Mouse (Mus musculus) neural tube, embryonic 12.5 days (tissue): Measurements from ENCODE around the gene Zbtb46. TPM values are rescaled to one million over a fixed set of nuclear protein-coding genes. Genes with fewer than 3 reads are reported as not detected.
"Not testable (repeated sequence)": the region's sequence is repeated elsewhere in the genome, so short reads cannot be mapped to it uniquely, and the experiment has no call there.

Source experiments
- ATAC-seq: fragments of 200-750 bp; cut with Nextera tagmentation; 2 replicates; pipeline ENCODE4 v1.8.0; 2017; ENCODE audit warnings: low read depth, mild to moderate bottlenecking, moderate TSS enrichment, moderate library complexity; ENCODE audit not compliant: low FRiP score
- H3K27ac ChIP-seq: fragments of 300-500 bp; sonication (generic); 2 replicates; pipeline ENCODE4 v1.5.1; 2016
- H3K27me3 ChIP-seq: fragments of 300-500 bp; sonication (generic); replicated peaks from 2 replicates; pipeline ENCODE4 v1.6.1; 2016; ENCODE audit warnings: mild to moderate bottlenecking
- H3K36me3 ChIP-seq: fragments of 300-500 bp; sonication (generic); 2 replicates; pipeline ENCODE4 v1.6.1; 2016; ENCODE audit warnings: mild to moderate bottlenecking
- H3K4me1 ChIP-seq: fragments of 300-500 bp; sonication (generic); 2 replicates; pipeline ENCODE4 v1.6.1; 2016
- H3K4me2 ChIP-seq: fragments of 300-500 bp; sonication (generic); replicated peaks from 2 replicates; pipeline ENCODE4 v1.6.1; 2016; ENCODE audit warnings: mild to moderate bottlenecking
- H3K4me3 ChIP-seq: fragments of 300-500 bp; sonication (generic); 2 replicates; pipeline ENCODE4 v1.5.1; 2016
- H3K9ac ChIP-seq: fragments of 300-500 bp; sonication (generic); 2 replicates; pipeline ENCODE4 v1.6.1; 2016; ENCODE audit warnings: mild to moderate bottlenecking
- H3K9me3 ChIP-seq: fragments of 300-500 bp; sonication (generic); 2 replicates; pipeline ENCODE4 v1.6.1; 2016; ENCODE audit warnings: mild to moderate bottlenecking
- WGBS: fragments of 180-500 bp; shearing (Covaris S2); methylation state at CpG from one replicate; pipeline ENCODE4 v1.1.7; 2016; 5-methylcytosine and 5-hydroxymethylcytosine counted together
- polyA plus RNA-seq: library from polyadenylated mRNA; unstranded; fragments of >200 nt; fragmentation: Nextera tagmentation; extraction: Ambion mirVana; gene quantifications from 2 replicates; pipeline ENCODE4 v1.2.1, GENCODE M21; 2016

The Zbtb46 gene
- polyA plus RNA-seq = 26.8 and 27.2 TPM in 2 replicates

GRCm38 (mm10) chr2:181459153-181459672 lies at the start of gene Zbtb46:
TSS of gene Zbtb46 (minus strand) at chr2:181459426.
- 0 out of 2 replicates have a peak, but pooled peaks cover 3% of the 10 kb centered on the region for H3K27me3 ChIP-seq
- no peaks in the 10 kb centered on the region for H3K36me3 ChIP-seq
- peak within 1 kb of the TSS; percentile 88 for H3K9ac ChIP-seq
- H3K4me2 ChIP-seq = peak within 1 kb of the TSS; percentile 94
- H3K9me3 ChIP-seq = no peaks in the 10 kb centered on the region
- H3K4me1 ChIP-seq = peaks cover 17% of the 10 kb centered on the region
- peak within 1 kb of the TSS; percentile 96 for H3K4me3 ChIP-seq
- peak within 1 kb of the TSS; percentile 64 for H3K27ac ChIP-seq
- 2% methylated on average over 60 of the region's 83 CpGs for WGBS
- ATAC-seq = peak; percentile 91

GRCm38 (mm10) chr2:181498644-181499043 lies 39.4 kb upstream of the Zbtb46 start:
- H3K27me3 ChIP-seq = no peaks in the 10 kb centered on the region

GRCm38 (mm10) chr2:181497548-181497875 lies 38.3 kb upstream of the Zbtb46 start:
- H3K4me2 ChIP-seq = peak overlapping the region; percentile 98
- peaks cover 28% of the 10 kb centered on the region for H3K36me3 ChIP-seq
- H3K27ac ChIP-seq = peak overlapping the region; percentile 77
- H3K4me3 ChIP-seq = peak overlapping the region; percentile 89
- H3K27me3 ChIP-seq = no peaks in the 10 kb centered on the region; the same call in 1 of the 2 replicates
- WGBS = under 1% methylated on average over 12 of the region's 12 CpGs
- H3K4me1 ChIP-seq = peaks cover 7% of the 10 kb centered on the region
- ATAC-seq = peak; percentile 48
- no peaks in the 10 kb centered on the region for H3K9me3 ChIP-seq
- peak overlapping the region; percentile 90 for H3K9ac ChIP-seq

More at GRCm38 (mm10) chr2:181498644-181499043, 39.4 kb upstream of the Zbtb46 start:
- WGBS = 81% methylated on average over 4 of the region's 4 CpGs
- no peak overlapping the region for H3K9ac ChIP-seq
- H3K4me1 ChIP-seq = peaks cover 7% of the 10 kb centered on the region
- peak overlapping the region; percentile 24; the same call in 1 of the 2 replicates for H3K4me2 ChIP-seq
- H3K36me3 ChIP-seq = peaks cover 38% of the 10 kb centered on the region
- H3K27ac ChIP-seq = no peak overlapping the region
- no peak overlapping the region for H3K4me3 ChIP-seq
- H3K9me3 ChIP-seq = no peaks in the 10 kb centered on the region
- ATAC-seq = no peak

GRCm38 (mm10) chr2:181496831-181497547 lies 37.8 kb upstream of the Zbtb46 start, which contains the start of gene Tpd52l2:
TSS of gene Tpd52l2 (plus strand) at chr2:181497142.
- peak within 1 kb of the TSS; percentile 98 for H3K4me2 ChIP-seq
- WGBS = 1% methylated on average over 46 of the region's 46 CpGs
- H3K4me1 ChIP-seq = peaks cover 7% of the 10 kb centered on the region
- H3K27ac ChIP-seq = peak within 1 kb of the TSS; percentile 77
- H3K27me3 ChIP-seq = no peaks in the 10 kb centered on the region; the same call in 1 of the 2 replicates
- H3K4me3 ChIP-seq = peak within 1 kb of the TSS; percentile 89
- no peaks in the 10 kb centered on the region for H3K9me3 ChIP-seq
- peak within 1 kb of the TSS; percentile 90 for H3K9ac ChIP-seq
- ATAC-seq = peak; percentile 98
- peaks cover 23% of the 10 kb centered on the region for H3K36me3 ChIP-seq

- WGBS = 12% methylated on average over 8 of the region's 8 CpGs
- Histone ChIP-seq H3K27ac (no peak overlapping the region; the same call in 1 of the 2 replicates), H3K9me3 (no peaks in the 10 kb centered on the region), H3K4me3 (peak overlapping the region; percentile 89), H3K4me2 (peak overlapping the region; percentile 98), H3K9ac (peak overlapping the region; percentile 64), H3K36me3 (peaks cover 17% of the 10 kb centered on the region), H3K4me1 (peaks cover 7% of the 10 kb centered on the region), H3K27me3 (no peaks in the 10 kb centered on the region; the same call in 1 of the 2 replicates)
- peak; percentile 64 for ATAC-seq
These were observed 37.1 kb upstream of the Zbtb46 start for GRCm38 (mm10) chr2:181496281-181496680.

- not testable (repeated sequence) for H3K4me3 ChIP-seq, ATAC-seq, H3K9ac ChIP-seq, H3K27me3 ChIP-seq, H3K4me1 ChIP-seq, H3K27ac ChIP-seq, H3K9me3 ChIP-seq
- Histone ChIP-seq H3K36me3 (peaks cover 13% of the 10 kb centered on the region), H3K4me2 (peak overlapping the region; percentile 98)
- WGBS = 64% methylated on average over 8 of the region's 8 CpGs
These were observed 36.6 kb upstream of the Zbtb46 start for GRCm38 (mm10) chr2:181495845-181496244.

GRCm38 (mm10) chr2:181494266-181494945 lies 35.2 kb upstream of the Zbtb46 start:
- Histone ChIP-seq H3K4me2 (no peak overlapping the region), H3K27me3 (no peaks in the 10 kb centered on the region; the same call in 1 of the 2 replicates), H3K9ac (no peak overlapping the region), H3K4me3 (no peak overlapping the region), H3K9me3 (no peaks in the 10 kb centered on the region), H3K4me1 (peaks cover 7% of the 10 kb centered on the region), H3K27ac (no peak overlapping the region), H3K36me3 (no peaks in the 10 kb centered on the region; the same call in 1 of the 2 replicates)
- 82% methylated on average over 26 of the region's 26 CpGs for WGBS
- ATAC-seq = no peak

GRCm38 (mm10) chr2:181493156-181493927 lies 34.1 kb upstream of the Zbtb46 start, which contains the start of gene Abhd16b:
TSS of gene Abhd16b (plus strand) at chr2:181493206.
- H3K9me3 ChIP-seq = no peaks in the 10 kb centered on the region
- no peaks in the 10 kb centered on the region; the same call in 1 of the 2 replicates for H3K27me3 ChIP-seq
- no peak within 1 kb of the TSS for H3K27ac ChIP-seq
- H3K36me3 ChIP-seq = no peaks in the 10 kb centered on the region
- no peak within 1 kb of the TSS for H3K4me2 ChIP-seq
- no peak for ATAC-seq
- H3K4me1 ChIP-seq = peaks cover 7% of the 10 kb centered on the region
- no peak within 1 kb of the TSS for H3K4me3 ChIP-seq
- H3K9ac ChIP-seq = no peak within 1 kb of the TSS
- 84% methylated on average over 31 of the region's 31 CpGs for WGBS

- no peak overlapping the region for H3K4me2 ChIP-seq
- H3K4me1 ChIP-seq = peaks cover 8% of the 10 kb centered on the region
- H3K9me3 ChIP-seq = no peaks in the 10 kb centered on the region
- 55% methylated on average over 3 of the region's 3 CpGs for WGBS
- no peak overlapping the region for H3K4me3 ChIP-seq
- no peak overlapping the region for H3K9ac ChIP-seq
- no peak for ATAC-seq
- no peak overlapping the region for H3K27ac ChIP-seq
- no peaks in the 10 kb centered on the region for H3K36me3 ChIP-seq
- H3K27me3 ChIP-seq = no peaks in the 10 kb centered on the region; the same call in 1 of the 2 replicates
These were observed 33.0 kb upstream of the Zbtb46 start for GRCm38 (mm10) chr2:181492206-181492605.

GRCm38 (mm10) chr2:181491432-181492205 lies 32.4 kb upstream of the Zbtb46 start:
- H3K9ac ChIP-seq = no peak overlapping the region
- no peak overlapping the region for H3K4me3 ChIP-seq
- no peaks in the 10 kb centered on the region for H3K36me3 ChIP-seq
- H3K27ac ChIP-seq = no peak overlapping the region
- WGBS = 24% methylated on average over 7 of the region's 7 CpGs
- no peak for ATAC-seq
- peaks cover 14% of the 10 kb centered on the region for H3K4me1 ChIP-seq
- no peak overlapping the region for H3K4me2 ChIP-seq
- H3K9me3 ChIP-seq = no peaks in the 10 kb centered on the region
- H3K27me3 ChIP-seq = no peaks in the 10 kb centered on the region; the same call in 1 of the 2 replicates
